Mouse (Mus musculus) lung, postnatal 0 days (tissue): Measurements from ENCODE around the gene Slc6a18.

Source experiments
- CTCF ChIP-seq: IDR thresholded peaks from 2 replicates; pipeline ENCODE4 v1.5.1; 2016; ENCODE audit warnings: antibody characterized with exemption, mild to moderate bottlenecking
- EP300 ChIP-seq: IDR thresholded peaks from 2 replicates; pipeline ENCODE4 v1.6.1; 2016; ENCODE audit warnings: antibody characterized with exemption, mild to moderate bottlenecking, control low read depth

DNA sequence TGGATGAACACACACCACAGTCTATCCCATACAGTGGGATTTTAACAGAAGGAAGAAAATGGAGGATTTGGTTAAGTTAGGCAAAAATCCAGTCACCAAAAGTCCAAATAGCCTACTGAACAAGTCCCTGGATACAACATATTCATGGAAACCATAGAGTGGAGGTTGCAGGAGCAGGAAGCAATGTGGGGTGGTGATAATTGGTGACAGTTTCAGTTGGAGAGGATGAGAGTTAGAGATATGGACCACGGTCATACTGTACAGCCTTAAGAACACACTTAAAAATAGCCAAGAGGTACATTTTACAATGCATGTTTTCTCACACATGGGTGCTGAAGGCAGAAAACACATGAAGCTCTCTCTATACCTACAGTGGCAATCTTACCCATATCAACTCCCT is 17.1 kb upstream of the Slc6a18 start:
- TF ChIP-seq CTCF (no peak), EP300 (no peak)
